Mouse (Mus musculus): Measurements from ENCODE around the gene Mknk2. TPM values are rescaled to one million over a fixed set of nuclear protein-coding genes. Genes with fewer than 3 reads are reported as not detected.

The Mknk2 gene
- polyA plus RNA-seq, 1 experiment from 2014 or later = 124 TPM

GRCm38 (mm10) chr10:80619465-80620244 lies 58.3 kb downstream of the Mknk2 start:
- H3K9me3 ChIP-seq (ENCODE audit: control insufficient read depth, low read length) = no peaks in the 10 kb centered on the region
- ATAC-seq (replicated peaks; ENCODE audit: low FRiP score) (no peak; the same call in 1 of the 2 replicates), DNase-seq (ENCODE audit: low spot score) (no peak)
- peaks cover 15% of the 10 kb centered on the region for H3K4me1 ChIP-seq (replicated peaks; ENCODE audit: control insufficient read depth, insufficient read depth, low read length)
- H3K27ac ChIP-seq (ENCODE audit: low read depth, low read length) = no peak overlapping the region
- H3K36me3 ChIP-seq (ENCODE audit: control insufficient read depth, insufficient read depth, low read length) = peaks cover 6% of the 10 kb centered on the region
- 49% methylated on average over 8 of the region's 8 CpGs for WGBS
- H3K9ac ChIP-seq (ENCODE audit: low read depth, low read length) = no peak overlapping the region
- peak overlapping the region; percentile 6; the same call in 1 of the 2 replicates for H3K4me2 ChIP-seq
- H3K4me3 ChIP-seq (ENCODE audit: low read depth, low read length) = no peak overlapping the region
- H3K27me3 ChIP-seq (replicated peaks; ENCODE audit: control insufficient read depth, insufficient read depth, low read length) = no peaks in the 10 kb centered on the region

GRCm38 (mm10) chr10:80618181-80618580 lies 59.7 kb downstream of the Mknk2 start:
- H3K4me1 ChIP-seq (replicated peaks; ENCODE audit: control insufficient read depth, insufficient read depth, low read length) = peaks cover 6% of the 10 kb centered on the region
- no peak overlapping the region for H3K9ac ChIP-seq (ENCODE audit: low read depth, low read length)
- no peaks in the 10 kb centered on the region for H3K27me3 ChIP-seq (replicated peaks; ENCODE audit: control insufficient read depth, insufficient read depth, low read length)
- H3K9me3 ChIP-seq (ENCODE audit: control insufficient read depth, low read length) = no peaks in the 10 kb centered on the region
- H3K4me2 ChIP-seq = no peak overlapping the region
- ATAC-seq (replicated peaks; ENCODE audit: low FRiP score) = no peak
- WGBS = 67% methylated on average over 9 of the region's 9 CpGs
- H3K4me3 ChIP-seq (ENCODE audit: low read depth, low read length) = no peak overlapping the region
- H3K27ac ChIP-seq (ENCODE audit: low read depth, low read length) = no peak overlapping the region; the same call in 1 of the 2 replicates
- DNase-seq (ENCODE audit: low spot score) = no peak
- peaks cover 14% of the 10 kb centered on the region for H3K36me3 ChIP-seq (ENCODE audit: control insufficient read depth, insufficient read depth, low read length)

Other genes with a start within 250 kb of the Mknk2 start
- 148 and 149 TPM in 2 replicates for gene Tcf3, start 244.5 kb downstream of the Mknk2 start, polyA plus RNA-seq (2014; fragmentation: Nextera tagmentation; extraction: Ambion mirVana)
- 0.94 and 1.3 TPM in 2 replicates for gene Onecut3, start 183.3 kb downstream of the Mknk2 start, polyA plus RNA-seq (2014; fragmentation: Nextera tagmentation; extraction: Ambion mirVana)
- gene Atp8b3, start 139.0 kb downstream of the Mknk2 start, polyA plus RNA-seq (2014; fragmentation: Nextera tagmentation; extraction: Ambion mirVana) = 0.12 and 0.23 TPM in 2 replicates
- 31.8 and 33.4 TPM in 2 replicates for gene Rexo1, start 116.6 kb downstream of the Mknk2 start, polyA plus RNA-seq (2014; fragmentation: Nextera tagmentation; extraction: Ambion mirVana)
- gene Klf16, start 100.8 kb downstream of the Mknk2 start, polyA plus RNA-seq (2014; fragmentation: Nextera tagmentation; extraction: Ambion mirVana) = 10.0 and 11.4 TPM in 2 replicates
- 89.7 and 96.5 TPM in 2 replicates for gene Abhd17a, start 87.8 kb downstream of the Mknk2 start, polyA plus RNA-seq (2014; fragmentation: Nextera tagmentation; extraction: Ambion mirVana)
- gene Scamp4, start 75.2 kb downstream of the Mknk2 start, polyA plus RNA-seq (2014; fragmentation: Nextera tagmentation; extraction: Ambion mirVana) = 93.9 and 94.3 TPM in 2 replicates
- gene Adat3, start 75.2 kb downstream of the Mknk2 start, polyA plus RNA-seq (2014; fragmentation: Nextera tagmentation; extraction: Ambion mirVana) = 9.7 TPM in 2 replicates
- 3.6 TPM in 2 replicates for gene Gm49322, start 72.1 kb downstream of the Mknk2 start, polyA plus RNA-seq (2014; fragmentation: Nextera tagmentation; extraction: Ambion mirVana)
- gene Csnk1g2, start 55.3 kb downstream of the Mknk2 start, polyA plus RNA-seq (2014; fragmentation: Nextera tagmentation; extraction: Ambion mirVana) = 92.3 and 96.1 TPM in 2 replicates
- gene Btbd2, start 21.0 kb downstream of the Mknk2 start, polyA plus RNA-seq (2014; fragmentation: Nextera tagmentation; extraction: Ambion mirVana) = 38.0 and 38.4 TPM in 2 replicates
- gene Mob3a, start 23.9 kb upstream of the Mknk2 start, polyA plus RNA-seq (2014; fragmentation: Nextera tagmentation; extraction: Ambion mirVana) = 56.7 and 57.3 TPM in 2 replicates
- 5.7 and 6.8 TPM in 2 replicates for gene Izumo4, start 24.1 kb upstream of the Mknk2 start, polyA plus RNA-seq (2014; fragmentation: Nextera tagmentation; extraction: Ambion mirVana)
- gene Ap3d1, start 64.2 kb upstream of the Mknk2 start, polyA plus RNA-seq (2014; fragmentation: Nextera tagmentation; extraction: Ambion mirVana) = 53.1 and 53.2 TPM in 2 replicates
- gene Dot1l, start 77.1 kb upstream of the Mknk2 start, polyA plus RNA-seq (2014; fragmentation: Nextera tagmentation; extraction: Ambion mirVana) = 23.9 and 28.2 TPM in 2 replicates
- gene Sf3a2, start 120.1 kb upstream of the Mknk2 start, polyA plus RNA-seq (2014; fragmentation: Nextera tagmentation; extraction: Ambion mirVana) = 116 and 121 TPM in 2 replicates
- gene Plekhj1, start 120.5 kb upstream of the Mknk2 start, polyA plus RNA-seq (2014; fragmentation: Nextera tagmentation; extraction: Ambion mirVana) = 178 and 188 TPM in 2 replicates
- gene Amh, start 127.1 kb upstream of the Mknk2 start, polyA plus RNA-seq (2014; fragmentation: Nextera tagmentation; extraction: Ambion mirVana) = 0.14 TPM in 1 of 2 replicates, not detected in the other
- gene Jsrp1, start 135.4 kb upstream of the Mknk2 start, polyA plus RNA-seq (2014; fragmentation: Nextera tagmentation; extraction: Ambion mirVana) = 1.1 and 1.5 TPM in 2 replicates
- gene Oaz1, start 148.5 kb upstream of the Mknk2 start, polyA plus RNA-seq (2014; fragmentation: Nextera tagmentation; extraction: Ambion mirVana) = 1,793 and 1,800 TPM in 2 replicates
- 0.05 TPM in 1 of 2 replicates, not detected in the other for gene Lingo3, start 165.9 kb upstream of the Mknk2 start, polyA plus RNA-seq (2014; fragmentation: Nextera tagmentation; extraction: Ambion mirVana)
- 403 and 453 TPM in 2 replicates for gene Lsm7, start 177.1 kb upstream of the Mknk2 start, polyA plus RNA-seq (2014; fragmentation: Nextera tagmentation; extraction: Ambion mirVana)
- 58.5 and 63.8 TPM in 2 replicates for gene Sppl2b, start 177.2 kb upstream of the Mknk2 start, polyA plus RNA-seq (2014; fragmentation: Nextera tagmentation; extraction: Ambion mirVana)
- gene Tmprss9, start 193.7 kb upstream of the Mknk2 start, polyA plus RNA-seq (2014; fragmentation: Nextera tagmentation; extraction: Ambion mirVana) = not detected in 2 replicates
- gene Timm13, start 222.9 kb upstream of the Mknk2 start, polyA plus RNA-seq (2014; fragmentation: Nextera tagmentation; extraction: Ambion mirVana) = 396 and 445 TPM in 2 replicates
- 16.2 and 18.2 TPM in 2 replicates for gene Lmnb2, start 240.1 kb upstream of the Mknk2 start, polyA plus RNA-seq (2014; fragmentation: Nextera tagmentation; extraction: Ambion mirVana)